Mouse (Mus musculus) testis, adult 2 months (tissue): ENCODE results near the gene Cryga.

Experiments used
- CTCF ChIP-seq: fragments of 200-500 bp; IDR thresholded peaks from 2 replicates; pipeline ENCODE4 v1.5.1; 2012; ENCODE audit warnings: low read depth, mild to moderate bottlenecking, inconsistent platforms, low read length, moderate library complexity; ENCODE audit not compliant: control insufficient read depth, insufficient read depth, insufficient replicate concordance
- POLR2A ChIP-seq: fragments of 200-500 bp; IDR thresholded peaks from 2 replicates; pipeline ENCODE4 v1.6.1; 2012; ENCODE audit warnings: low read depth, mild to moderate bottlenecking, inconsistent platforms, low read length, moderate library complexity; ENCODE audit not compliant: control insufficient read depth

DNA sequence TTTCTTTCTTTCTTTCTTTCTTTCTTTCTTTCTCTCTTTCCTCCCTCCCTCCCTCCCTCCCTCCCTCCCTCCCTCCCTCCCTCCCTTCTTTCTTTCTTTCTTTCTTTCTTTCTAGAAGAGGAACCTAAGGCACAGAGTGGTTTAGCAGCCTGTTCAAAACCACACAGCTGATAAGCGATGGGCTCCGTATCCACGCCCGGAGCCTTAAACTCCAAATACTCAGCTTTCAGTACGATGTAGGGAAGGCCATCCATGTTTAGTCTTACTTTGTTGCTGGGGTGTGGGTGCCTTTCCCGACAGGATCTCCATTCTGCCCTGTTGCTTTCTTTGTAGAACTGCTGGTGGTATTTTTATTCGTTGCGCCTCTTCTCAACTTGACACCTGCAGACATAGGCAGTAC, 6.0 kb upstream of the Cryga start:
- TF ChIP-seq CTCF (no peak), POLR2A (no peak)
